Mouse (Mus musculus) kidney, adult 2 months (tissue): ENCODE data around the gene Tnrc6a.

Experiments used
- CTCF ChIP-seq: fragments of 200-500 bp; conservative IDR thresholded peaks from 2 replicates; pipeline ENCODE4 v1.5.1; 2011; ENCODE audit warnings: low read depth, mild to moderate bottlenecking, control low read depth, low read length, moderate library complexity, mixed read lengths; ENCODE audit not compliant: insufficient read depth, insufficient read length
- POLR2A ChIP-seq: fragments of 200-500 bp; IDR thresholded peaks from one replicate; pipeline ENCODE4 v1.6.1; 2011; ENCODE audit warnings: low read depth, low read length, control low read depth

GRCm38 (mm10) chr7:123130198-123130597, 6.5 kb downstream of the Tnrc6a start:
- TF ChIP-seq CTCF = no peak
- TF ChIP-seq POLR2A = no peak
